Mouse (Mus musculus): ENCODE results near the gene Atp2b4.

DNA sequence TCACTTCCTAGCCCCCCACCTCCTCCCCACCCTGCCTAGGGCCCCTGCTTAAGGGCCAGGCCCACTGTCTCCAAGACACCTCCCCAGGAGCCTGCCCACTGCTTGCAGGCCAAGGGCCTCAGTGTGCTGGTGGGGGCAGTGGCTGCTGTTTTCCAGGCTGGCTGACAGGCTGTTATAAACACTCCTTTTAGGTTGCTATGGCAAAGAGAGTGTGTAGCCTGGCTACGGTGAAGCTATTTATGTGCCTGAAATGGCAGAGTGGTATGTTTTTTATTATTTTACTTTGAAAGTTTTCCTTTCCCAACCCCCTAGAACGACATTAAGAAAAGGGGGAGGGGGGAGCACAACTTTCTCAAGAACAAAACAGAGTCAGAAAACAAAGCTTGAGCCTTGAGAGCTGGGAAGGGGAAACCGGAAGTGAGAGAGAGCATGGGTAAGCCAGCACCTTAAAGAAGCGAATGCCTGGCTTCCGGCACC is 37.9 kb downstream of the Atp2b4 start:
- no peak for TF ChIP-seq CTCF (IDR thresholded peaks at IDR 0.05; ENCODE audit: low read depth, low read length)
- no peak for TF ChIP-seq POLR2A (IDR thresholded peaks at IDR 0.05; ENCODE audit: extremely low read depth, insufficient read depth, low read length)
